Mouse (Mus musculus) liver, embryonic 14.5 days (tissue): ENCODE measurements at regions not wholly inside any gene's neighbourhood (a gene's known extent, or its start where the extent isn't known, plus 50 kb on each side); places are given as distances from the start of the nearest gene placed in this dataset.

Experiments
- CTCF ChIP-seq: IDR thresholded peaks from 2 replicates; pipeline ENCODE4 v1.5.1; 2016; ENCODE audit warnings: antibody characterized with exemption, low read depth, control low read depth
- EP300 ChIP-seq: IDR thresholded peaks from 2 replicates; pipeline ENCODE4 v1.6.1; 2016; ENCODE audit warnings: antibody characterized with exemption, low read depth

DNA sequence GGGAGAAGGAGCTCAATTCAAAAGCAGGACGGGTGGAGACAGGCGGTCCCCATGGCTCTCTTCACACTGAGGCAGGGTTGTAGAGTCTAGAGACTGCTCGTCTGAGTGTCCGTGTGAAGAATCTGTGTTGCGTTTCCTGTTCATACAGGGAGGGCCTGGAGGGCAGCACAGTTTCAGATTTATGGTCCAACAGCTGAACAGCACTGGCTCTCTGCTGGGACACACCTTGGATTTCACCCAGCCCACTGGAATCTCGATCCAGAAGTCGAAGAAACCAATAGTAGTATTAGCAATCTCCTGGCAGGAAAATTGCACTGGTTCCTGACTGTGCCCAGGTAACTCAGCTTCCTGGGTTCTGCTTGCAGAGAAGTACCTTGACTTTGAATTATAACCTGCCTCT lies 345.6 kb upstream of the Tnp1 start:
- TF ChIP-seq CTCF (no peak), EP300 (no peak)
